Mouse (Mus musculus) spleen, postnatal 10 days (tissue): ENCODE data around the gene Ube2c.
A peak's percentile ranks its signal among the peaks of the same experiment; 100 is the strongest.

Experiments
- DNase-seq, 2 experiments: peaks; one replicate each; pipeline ENCODE4 v3.0.0; 2021 to 2022; ENCODE audit warnings: low spot score in 2 of 2

Ube2c gene

GRCm38 (mm10) chr2:164822636-164823165, 53.0 kb downstream of the Ube2c start, which contains the start of gene Zswim1:
Gene Zswim1 (plus strand): TSS chr2:164822686.
- peak; percentile 100 for DNase-seq

GRCm38 (mm10) chr2:164823181-164823585, 53.5 kb downstream of the Ube2c start:
- DNase-seq: no peak

GRCm38 (mm10) chr2:164823969-164824368, 54.3 kb downstream of the Ube2c start:
- DNase-seq: no peak

GRCm38 (mm10) chr2:164825521-164825920, 55.8 kb downstream of the Ube2c start:
- DNase-seq: no peak

GRCm38 (mm10) chr2:164827146-164827850, 57.6 kb downstream of the Ube2c start:
- no peak for DNase-seq
